Mouse (Mus musculus): ENCODE measurements around the gene Tmprss7. TPM values are rescaled to one million over a fixed set of nuclear protein-coding genes. Genes with fewer than 3 reads are reported as not detected.

Gene Tmprss7
- polyA plus RNA-seq, 1 experiment = not detected

DNA sequence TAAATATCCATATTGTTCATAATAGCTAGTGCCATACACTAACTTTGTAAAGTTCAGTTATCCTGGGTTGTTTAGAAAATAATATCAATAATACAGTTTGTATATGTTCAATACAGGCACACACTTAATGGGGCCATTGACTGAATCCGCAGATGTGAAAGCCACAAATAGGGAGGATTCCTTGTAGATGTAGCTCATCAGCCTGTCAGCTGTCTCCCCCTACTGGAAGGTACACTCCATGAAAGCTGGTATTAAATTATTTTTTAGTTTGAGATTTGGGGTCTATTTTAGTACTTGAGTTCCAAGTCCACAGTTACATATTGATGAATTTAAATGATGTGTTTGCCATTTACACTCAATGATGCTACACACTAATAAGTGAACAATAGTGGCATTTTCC, 17.0 kb downstream of the Tmprss7 start:
- Histone ChIP-seq H3K27me3 (ENCODE audit: control insufficient read depth, insufficient read depth, low read length, poor library complexity, severe bottlenecking) (no peaks in the 10 kb centered on the region), H3K9ac (ENCODE audit: low read depth, poor library complexity, severe bottlenecking) (no peak overlapping the region), H3K4me1 (ENCODE audit: control insufficient read depth, insufficient read depth, low read length) (no peaks in the 10 kb centered on the region), H3K36me3 (ENCODE audit: control insufficient read depth, insufficient read depth, low read length, poor library complexity, severe bottlenecking) (no peaks in the 10 kb centered on the region), H3K27ac (ENCODE audit: insufficient read depth, low read length) (no peak overlapping the region), H3K9me3 (replicated peaks; ENCODE audit: control insufficient read depth, insufficient read depth, low read length, poor library complexity, severe bottlenecking) (no peaks in the 10 kb centered on the region), H3K4me3 (ENCODE audit: low read depth, low read length) (no peak overlapping the region)
- TF ChIP-seq CTCF (IDR thresholded peaks at IDR 0.05; ENCODE audit: low read depth, low read length) (no peak), POLR2A (IDR thresholded peaks at IDR 0.05; ENCODE audit: insufficient read depth, low read length) (no peak), EP300 (IDR thresholded peaks at IDR 0.05; ENCODE audit: insufficient read depth, low read depth, low read length) (no peak)

DNA sequence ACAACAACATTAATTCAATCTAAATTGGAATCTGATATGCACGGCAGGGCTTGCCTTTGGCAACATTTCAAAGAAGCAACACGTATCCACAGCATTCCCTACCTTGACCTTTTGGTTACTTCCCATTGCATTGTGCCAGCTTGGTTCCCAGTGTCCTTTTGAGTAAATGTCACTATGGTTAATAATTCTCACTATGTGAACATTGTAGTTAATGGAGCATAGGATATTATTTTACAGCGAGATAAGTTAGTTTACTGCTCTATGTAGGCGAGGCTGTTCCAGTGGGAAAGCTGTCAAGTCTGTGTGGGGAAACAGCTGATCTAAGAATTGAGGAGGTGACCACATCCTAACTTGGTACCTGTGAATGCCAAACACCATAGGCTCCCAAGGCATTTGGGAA, 23.5 kb downstream of the Tmprss7 start:
- H3K4me1 ChIP-seq (ENCODE audit: control insufficient read depth, insufficient read depth, low read length) = no peaks in the 10 kb centered on the region
- H3K9ac ChIP-seq (ENCODE audit: low read depth, poor library complexity, severe bottlenecking) = no peak overlapping the region
- TF ChIP-seq POLR2A (IDR thresholded peaks at IDR 0.05; ENCODE audit: insufficient read depth, low read length) (no peak), EP300 (IDR thresholded peaks at IDR 0.05; ENCODE audit: insufficient read depth, low read depth, low read length) (no peak), CTCF (IDR thresholded peaks at IDR 0.05; ENCODE audit: low read depth, low read length) (no peak)
- no peak overlapping the region for H3K4me3 ChIP-seq (ENCODE audit: low read depth, low read length)
- no peaks in the 10 kb centered on the region for H3K36me3 ChIP-seq (ENCODE audit: control insufficient read depth, insufficient read depth, low read length, poor library complexity, severe bottlenecking)
- H3K9me3 ChIP-seq (replicated peaks; ENCODE audit: control insufficient read depth, insufficient read depth, low read length, poor library complexity, severe bottlenecking) = no peaks in the 10 kb centered on the region
- no peak overlapping the region for H3K27ac ChIP-seq (ENCODE audit: insufficient read depth, low read length)
- H3K27me3 ChIP-seq (ENCODE audit: control insufficient read depth, insufficient read depth, low read length, poor library complexity, severe bottlenecking) = no peaks in the 10 kb centered on the region

DNA sequence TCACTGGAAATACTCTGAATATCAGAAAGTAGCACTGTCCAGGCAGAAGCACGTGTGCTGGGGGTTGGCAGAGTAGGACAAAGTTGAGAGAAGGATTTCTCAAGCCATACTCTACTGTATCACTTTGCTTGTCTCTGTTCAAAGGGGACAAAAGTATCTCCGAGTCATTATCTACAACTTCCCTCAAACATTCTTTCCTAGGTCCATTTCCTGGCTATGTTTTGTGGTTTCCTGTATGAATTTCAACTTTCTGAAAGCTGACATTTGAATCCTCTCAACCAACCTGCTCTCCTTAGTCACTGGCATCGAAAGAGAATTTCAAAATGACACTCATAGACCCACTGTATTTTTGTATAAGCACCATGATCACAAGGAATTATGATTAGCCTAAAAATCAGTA, 25.3 kb downstream of the Tmprss7 start:
- Histone ChIP-seq H3K9ac (ENCODE audit: low read depth, poor library complexity, severe bottlenecking) (no peak overlapping the region), H3K27me3 (ENCODE audit: control insufficient read depth, insufficient read depth, low read length, poor library complexity, severe bottlenecking) (no peaks in the 10 kb centered on the region), H3K36me3 (ENCODE audit: control insufficient read depth, insufficient read depth, low read length, poor library complexity, severe bottlenecking) (no peaks in the 10 kb centered on the region), H3K4me1 (ENCODE audit: control insufficient read depth, insufficient read depth, low read length) (no peaks in the 10 kb centered on the region), H3K4me3 (ENCODE audit: low read depth, low read length) (no peak overlapping the region), H3K9me3 (replicated peaks; ENCODE audit: control insufficient read depth, insufficient read depth, low read length, poor library complexity, severe bottlenecking) (no peaks in the 10 kb centered on the region), H3K27ac (ENCODE audit: insufficient read depth, low read length) (no peak overlapping the region)
- TF ChIP-seq EP300 (IDR thresholded peaks at IDR 0.05; ENCODE audit: insufficient read depth, low read depth, low read length) = no peak
- no peak for TF ChIP-seq CTCF (IDR thresholded peaks at IDR 0.05; ENCODE audit: low read depth, low read length)
- no peak for TF ChIP-seq POLR2A (IDR thresholded peaks at IDR 0.05; ENCODE audit: insufficient read depth, low read length)

DNA sequence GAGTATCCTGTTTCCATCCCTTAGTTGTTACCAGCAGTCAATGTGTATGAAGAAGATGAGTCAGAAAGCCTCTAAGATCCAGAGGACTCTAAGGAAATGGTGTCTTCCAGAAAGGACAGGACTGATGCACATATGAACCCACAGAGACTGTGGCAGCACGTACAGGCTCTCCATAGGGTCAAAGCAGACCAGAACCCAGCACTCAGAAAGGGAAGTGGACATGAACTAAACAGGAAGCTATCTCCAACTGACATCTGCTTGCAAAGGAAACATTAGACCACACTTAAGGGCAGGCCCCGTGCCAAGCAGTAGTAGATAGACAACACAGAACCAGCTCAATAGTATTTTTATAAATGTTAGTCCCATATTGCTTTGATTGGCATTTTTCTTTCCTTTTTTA, 27.3 kb downstream of the Tmprss7 start:
- Histone ChIP-seq H3K9me3 (replicated peaks; ENCODE audit: control insufficient read depth, insufficient read depth, low read length, poor library complexity, severe bottlenecking) (no peaks in the 10 kb centered on the region), H3K9ac (ENCODE audit: low read depth, poor library complexity, severe bottlenecking) (no peak overlapping the region)
- TF ChIP-seq CTCF (IDR thresholded peaks at IDR 0.05; ENCODE audit: low read depth, low read length) (no peak), POLR2A (IDR thresholded peaks at IDR 0.05; ENCODE audit: insufficient read depth, low read length) (no peak), EP300 (IDR thresholded peaks at IDR 0.05; ENCODE audit: insufficient read depth, low read depth, low read length) (no peak)

DNA sequence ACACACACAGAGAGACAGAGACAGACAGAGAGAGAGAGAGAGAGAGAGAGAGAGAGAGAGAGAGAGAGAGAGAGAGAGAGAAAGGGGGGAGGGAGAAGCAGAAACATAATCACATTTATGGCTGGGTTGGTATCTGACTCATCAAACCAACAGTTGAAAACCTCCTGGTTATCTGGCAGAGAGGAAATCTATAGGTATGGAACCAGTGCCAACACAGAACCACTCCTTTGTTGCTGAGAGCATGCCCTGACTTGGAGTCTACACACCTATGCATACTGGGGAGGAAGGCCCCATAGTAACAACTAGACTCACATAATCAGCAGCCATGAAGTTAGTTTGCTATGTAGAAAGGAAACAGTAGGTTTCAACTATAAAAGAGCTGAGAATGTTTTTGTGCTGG, 31.1 kb downstream of the Tmprss7 start:
- no peaks in the 10 kb centered on the region for H3K9me3 ChIP-seq (replicated peaks; ENCODE audit: control insufficient read depth, insufficient read depth, low read length, poor library complexity, severe bottlenecking)
- H3K4me1 ChIP-seq (ENCODE audit: control insufficient read depth, insufficient read depth, low read length) = no peaks in the 10 kb centered on the region
- H3K36me3 ChIP-seq (ENCODE audit: control insufficient read depth, insufficient read depth, low read length, poor library complexity, severe bottlenecking) = no peaks in the 10 kb centered on the region
- no peak overlapping the region for H3K4me3 ChIP-seq (ENCODE audit: low read depth, low read length)
- no peak for TF ChIP-seq EP300 (IDR thresholded peaks at IDR 0.05; ENCODE audit: insufficient read depth, low read depth, low read length)
- no peak for TF ChIP-seq CTCF (IDR thresholded peaks at IDR 0.05; ENCODE audit: low read depth, low read length)
- TF ChIP-seq POLR2A (IDR thresholded peaks at IDR 0.05; ENCODE audit: insufficient read depth, low read length) = no peak
- H3K27ac ChIP-seq (ENCODE audit: insufficient read depth, low read length) = no peak overlapping the region
- H3K27me3 ChIP-seq (ENCODE audit: control insufficient read depth, insufficient read depth, low read length, poor library complexity, severe bottlenecking) = no peaks in the 10 kb centered on the region
- no peak overlapping the region for H3K9ac ChIP-seq (ENCODE audit: low read depth, poor library complexity, severe bottlenecking)

More for the DNA sequence above, 27.3 kb downstream of the Tmprss7 start:
- Histone ChIP-seq H3K4me3 (ENCODE audit: low read depth, low read length) (no peak overlapping the region), H3K27me3 (ENCODE audit: control insufficient read depth, insufficient read depth, low read length, poor library complexity, severe bottlenecking) (no peaks in the 10 kb centered on the region), H3K36me3 (ENCODE audit: control insufficient read depth, insufficient read depth, low read length, poor library complexity, severe bottlenecking) (no peaks in the 10 kb centered on the region), H3K27ac (ENCODE audit: insufficient read depth, low read length) (no peak overlapping the region), H3K4me1 (ENCODE audit: control insufficient read depth, insufficient read depth, low read length) (no peaks in the 10 kb centered on the region)

DNA sequence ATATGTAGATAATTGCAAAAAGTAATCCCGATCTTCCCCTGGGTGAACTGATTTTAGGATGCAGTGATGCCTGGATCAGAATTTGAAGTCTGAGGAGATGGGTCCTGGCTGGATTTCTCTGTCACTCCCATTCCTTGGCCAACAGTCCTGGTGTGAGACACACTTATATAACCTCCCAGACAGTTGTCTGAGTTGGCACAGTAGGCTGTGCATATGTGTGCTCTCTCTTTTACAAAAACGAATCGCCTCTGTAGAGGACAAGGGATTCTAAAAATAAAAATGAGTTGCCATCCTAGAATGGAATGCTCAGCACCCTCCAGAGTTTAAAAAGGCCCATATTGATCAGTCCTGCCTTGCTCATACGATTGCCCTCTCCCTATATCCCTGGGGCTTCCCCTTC, 33.9 kb downstream of the Tmprss7 start:
- no peaks in the 10 kb centered on the region for H3K36me3 ChIP-seq (ENCODE audit: control insufficient read depth, insufficient read depth, low read length, poor library complexity, severe bottlenecking)
- H3K4me1 ChIP-seq (ENCODE audit: control insufficient read depth, insufficient read depth, low read length) = no peaks in the 10 kb centered on the region
- H3K27me3 ChIP-seq (ENCODE audit: control insufficient read depth, insufficient read depth, low read length, poor library complexity, severe bottlenecking) = no peaks in the 10 kb centered on the region
- no peak overlapping the region for H3K4me3 ChIP-seq (ENCODE audit: low read depth, low read length)
- H3K9ac ChIP-seq (ENCODE audit: low read depth, poor library complexity, severe bottlenecking) = no peak overlapping the region
- no peak overlapping the region for H3K27ac ChIP-seq (ENCODE audit: insufficient read depth, low read length)
- TF ChIP-seq EP300 (IDR thresholded peaks at IDR 0.05; ENCODE audit: insufficient read depth, low read depth, low read length) (no peak), CTCF (IDR thresholded peaks at IDR 0.05; ENCODE audit: low read depth, low read length) (no peak), POLR2A (IDR thresholded peaks at IDR 0.05; ENCODE audit: insufficient read depth, low read length) (no peak)
- H3K9me3 ChIP-seq (replicated peaks; ENCODE audit: control insufficient read depth, insufficient read depth, low read length, poor library complexity, severe bottlenecking) = no peaks in the 10 kb centered on the region
